Mouse (Mus musculus): ENCODE data around the gene Gnaq. TPM values are rescaled to one million over a fixed set of nuclear protein-coding genes. Genes with fewer than 3 reads are reported as not detected.

Gene Gnaq
- polyA plus RNA-seq, 1 experiment from 2014 or later, result 10.1 TPM

- WGBS, result 71% methylated on average over 2 of the region's 2 CpGs
- H3K9me3 ChIP-seq (ENCODE audit: control insufficient read depth, low read length), result no peaks in the 10 kb centered on the region
- ATAC-seq (ENCODE audit: insufficient number of reproducible peaks, insufficient read depth, low FRiP score, low read depth), result no peak
These were observed 159.5 kb downstream of the Gnaq start for GRCm38 (mm10) chr19:16292056-16292608.

GRCm38 (mm10) chr19:16292978-16293377, 160.3 kb downstream of the Gnaq start:
- Histone ChIP-seq H3K9ac (ENCODE audit: low read length) (no peak overlapping the region), H3K27ac (replicated peaks in 1 of 2; ENCODE audit: control insufficient read depth in 1 of 2, insufficient read depth in 1 of 2, low read depth in 2 of 2, low read length in 2 of 2) (no peak overlapping the region), H3K4me2 (ENCODE audit: low read length) (no peak overlapping the region), H3K36me3 (ENCODE audit: control insufficient read depth, insufficient read depth, low read length) (no peaks in the 10 kb centered on the region), H3K4me1 (ENCODE audit: control insufficient read depth in 2 of 2, insufficient read depth in 2 of 2, low read length in 2 of 2) (0 out of 4 replicates have a peak, but pooled peaks cover 0 to 1% of the 10 kb centered on the region in 2 experiments), H3K4me3 (ENCODE audit: control insufficient read depth in 1 of 2, insufficient read depth in 1 of 2, low read depth in 1 of 2, low read length in 2 of 2) (no peak overlapping the region), H3K9me3 (ENCODE audit: control insufficient read depth, low read length) (no peaks in the 10 kb centered on the region), H3K27me3 (ENCODE audit: control insufficient read depth, insufficient read depth, low read length) (no peaks in the 10 kb centered on the region)
- 90% methylated on average over 1 of the region's 1 CpGs for WGBS
- ATAC-seq (ENCODE audit: insufficient number of reproducible peaks, insufficient read depth, low FRiP score, low read depth), result no peak

More at GRCm38 (mm10) chr19:16292056-16292608, 159.5 kb downstream of the Gnaq start:
- Histone ChIP-seq H3K36me3 (ENCODE audit: control insufficient read depth, insufficient read depth, low read length) (no peaks in the 10 kb centered on the region), H3K4me1 (ENCODE audit: control insufficient read depth in 2 of 2, insufficient read depth in 2 of 2, low read length in 2 of 2) (peaks cover 6 to 8% of the 10 kb centered on the region in 2 experiments; a peak in 3 of 4 replicates), H3K4me2 (ENCODE audit: low read length) (no peak overlapping the region), H3K9ac (ENCODE audit: low read length) (no peak overlapping the region), H3K27me3 (ENCODE audit: control insufficient read depth, insufficient read depth, low read length) (no peaks in the 10 kb centered on the region), H3K27ac (replicated peaks in 1 of 2; ENCODE audit: control insufficient read depth in 1 of 2, insufficient read depth in 1 of 2, low read depth in 2 of 2, low read length in 2 of 2) (no peak overlapping the region), H3K4me3 (ENCODE audit: control insufficient read depth in 1 of 2, insufficient read depth in 1 of 2, low read depth in 1 of 2, low read length in 2 of 2) (no peak overlapping the region)

GRCm38 (mm10) chr19:16300413-16300812, 167.8 kb downstream of the Gnaq start:
- WGBS, result 84% methylated on average over 4 of the region's 4 CpGs
- no peaks in the 10 kb centered on the region for H3K36me3 ChIP-seq (ENCODE audit: control insufficient read depth, insufficient read depth, low read length)
- no peak overlapping the region for H3K4me2 ChIP-seq (ENCODE audit: low read length)
- no peak for ATAC-seq (ENCODE audit: insufficient number of reproducible peaks, insufficient read depth, low FRiP score, low read depth)
- peaks cover 0 to 3% of the 10 kb centered on the region in 2 experiments; a peak in 1 of 4 replicates for H3K4me1 ChIP-seq (ENCODE audit: control insufficient read depth in 2 of 2, insufficient read depth in 2 of 2, low read length in 2 of 2)
- H3K27ac ChIP-seq (replicated peaks in 1 of 2; ENCODE audit: control insufficient read depth in 1 of 2, insufficient read depth in 1 of 2, low read depth in 2 of 2, low read length in 2 of 2), result no peak overlapping the region
- no peaks in the 10 kb centered on the region for H3K27me3 ChIP-seq (ENCODE audit: control insufficient read depth, insufficient read depth, low read length)
- H3K9me3 ChIP-seq (ENCODE audit: control insufficient read depth, low read length), result no peaks in the 10 kb centered on the region
- no peak overlapping the region for H3K9ac ChIP-seq (ENCODE audit: low read length)
- H3K4me3 ChIP-seq (ENCODE audit: control insufficient read depth in 1 of 2, insufficient read depth in 1 of 2, low read depth in 1 of 2, low read length in 2 of 2), result no peak overlapping the region

- peaks cover 0 to 3% of the 10 kb centered on the region in 2 experiments; a peak in 1 of 4 replicates for H3K4me1 ChIP-seq (ENCODE audit: control insufficient read depth in 2 of 2, insufficient read depth in 2 of 2, low read length in 2 of 2)
- H3K4me3 ChIP-seq (ENCODE audit: control insufficient read depth in 1 of 2, insufficient read depth in 1 of 2, low read depth in 1 of 2, low read length in 2 of 2), result no peak overlapping the region
- no peak overlapping the region for H3K9ac ChIP-seq (ENCODE audit: low read length)
- no peaks in the 10 kb centered on the region for H3K9me3 ChIP-seq (ENCODE audit: control insufficient read depth, low read length)
- no peak overlapping the region for H3K4me2 ChIP-seq (ENCODE audit: low read length)
- ATAC-seq (ENCODE audit: insufficient number of reproducible peaks, insufficient read depth, low FRiP score, low read depth), result no peak
- 63% methylated on average over 7 of the region's 7 CpGs for WGBS
- H3K27me3 ChIP-seq (ENCODE audit: control insufficient read depth, insufficient read depth, low read length), result no peaks in the 10 kb centered on the region
- H3K36me3 ChIP-seq (ENCODE audit: control insufficient read depth, insufficient read depth, low read length), result no peaks in the 10 kb centered on the region
- no peak overlapping the region for H3K27ac ChIP-seq (replicated peaks in 1 of 2; ENCODE audit: control insufficient read depth in 1 of 2, insufficient read depth in 1 of 2, low read depth in 2 of 2, low read length in 2 of 2)
These were observed 168.7 kb downstream of the Gnaq start for GRCm38 (mm10) chr19:16301336-16301735.

GRCm38 (mm10) chr19:16309031-16309430, 176.4 kb downstream of the Gnaq start:
- no peak overlapping the region for H3K27ac ChIP-seq (replicated peaks in 1 of 2; ENCODE audit: control insufficient read depth in 1 of 2, insufficient read depth in 1 of 2, low read depth in 2 of 2, low read length in 2 of 2)

GRCm38 (mm10) chr19:16314295-16314821, 181.7 kb downstream of the Gnaq start:
- ATAC-seq (ENCODE audit: insufficient number of reproducible peaks, insufficient read depth, low FRiP score, low read depth), result no peak
- peaks cover 7% of the 10 kb centered on the region; the same call in 1 of the 2 replicates for H3K36me3 ChIP-seq (ENCODE audit: control insufficient read depth, insufficient read depth, low read length)
- H3K9me3 ChIP-seq (ENCODE audit: control insufficient read depth, low read length), result no peaks in the 10 kb centered on the region
- H3K4me1 ChIP-seq (ENCODE audit: control insufficient read depth in 2 of 2, insufficient read depth in 2 of 2, low read length in 2 of 2), result peaks cover 6% of the 10 kb centered on the region in 2 experiments; a peak in 2 of 4 replicates
- 10% methylated on average over 4 of the region's 4 CpGs for WGBS
- no peak overlapping the region for H3K4me3 ChIP-seq (ENCODE audit: control insufficient read depth in 1 of 2, insufficient read depth in 1 of 2, low read depth in 1 of 2, low read length in 2 of 2)
- no peaks in the 10 kb centered on the region for H3K27me3 ChIP-seq (ENCODE audit: control insufficient read depth, insufficient read depth, low read length)
- H3K9ac ChIP-seq (ENCODE audit: low read length), result no peak overlapping the region
- H3K4me2 ChIP-seq (ENCODE audit: low read length), result no peak overlapping the region
- no peak overlapping the region for H3K27ac ChIP-seq (replicated peaks in 1 of 2; ENCODE audit: control insufficient read depth in 1 of 2, insufficient read depth in 1 of 2, low read depth in 2 of 2, low read length in 2 of 2)

More at GRCm38 (mm10) chr19:16309031-16309430, 176.4 kb downstream of the Gnaq start:
- Histone ChIP-seq H3K4me1 (ENCODE audit: control insufficient read depth in 2 of 2, insufficient read depth in 2 of 2, low read length in 2 of 2) (peaks cover 0 to under 1% of the 10 kb centered on the region in 2 experiments; a peak in 1 of 4 replicates), H3K27me3 (ENCODE audit: control insufficient read depth, insufficient read depth, low read length) (no peaks in the 10 kb centered on the region), H3K36me3 (ENCODE audit: control insufficient read depth, insufficient read depth, low read length) (no peaks in the 10 kb centered on the region), H3K4me3 (ENCODE audit: control insufficient read depth in 1 of 2, insufficient read depth in 1 of 2, low read depth in 1 of 2, low read length in 2 of 2) (no peak overlapping the region), H3K4me2 (ENCODE audit: low read length) (no peak overlapping the region), H3K9ac (ENCODE audit: low read length) (no peak overlapping the region), H3K9me3 (ENCODE audit: control insufficient read depth, low read length) (no peaks in the 10 kb centered on the region)
- ATAC-seq (ENCODE audit: insufficient number of reproducible peaks, insufficient read depth, low FRiP score, low read depth), result no peak

- Histone ChIP-seq H3K36me3 (ENCODE audit: control insufficient read depth, insufficient read depth, low read length) (peaks cover 7% of the 10 kb centered on the region; the same call in 1 of the 2 replicates), H3K4me3 (ENCODE audit: control insufficient read depth in 1 of 2, insufficient read depth in 1 of 2, low read depth in 1 of 2, low read length in 2 of 2) (no peak overlapping the region), H3K9me3 (ENCODE audit: control insufficient read depth, low read length) (no peaks in the 10 kb centered on the region), H3K4me1 (ENCODE audit: control insufficient read depth in 2 of 2, insufficient read depth in 2 of 2, low read length in 2 of 2) (peaks cover 6% of the 10 kb centered on the region in 2 experiments; a peak in 2 of 4 replicates), H3K27ac (replicated peaks in 1 of 2; ENCODE audit: control insufficient read depth in 1 of 2, insufficient read depth in 1 of 2, low read depth in 2 of 2, low read length in 2 of 2) (no peak overlapping the region), H3K27me3 (ENCODE audit: control insufficient read depth, insufficient read depth, low read length) (no peaks in the 10 kb centered on the region), H3K9ac (ENCODE audit: low read length) (no peak overlapping the region), H3K4me2 (ENCODE audit: low read length) (no peak overlapping the region)
- no peak for ATAC-seq (ENCODE audit: insufficient number of reproducible peaks, insufficient read depth, low FRiP score, low read depth)
- 72% methylated on average over 4 of the region's 4 CpGs for WGBS
These were observed 182.9 kb downstream of the Gnaq start for GRCm38 (mm10) chr19:16315525-16315924.

All from heart, embryonic 14.5 days (tissue).